Mouse (Mus musculus) adrenal gland, postnatal 36 days (tissue): ENCODE results near the gene Myo18a. TPM values are rescaled to one million over a fixed set of nuclear protein-coding genes. Genes with fewer than 3 reads are reported as not detected.
"Not testable (repeated sequence)": the region's sequence is repeated elsewhere in the genome, so short reads cannot be mapped to it uniquely, and the experiment has no call there.

ENCODE experiments used
- DNase-seq, 2 experiments: peaks; one replicate each; pipeline ENCODE4 v3.0.0; 2021; ENCODE audit warnings: mixed read lengths in 1 of 2
- long read RNA-seq, 2 experiments: library from polyadenylated mRNA; stranded (forward); transcript quantifications; one replicate each; pipeline ENCODE4 v2.0.0; 2021; ENCODE audit warnings: borderline sequencing depth in 2 of 2
- total RNA-seq, 2 experiments: library from RNA; stranded (reverse); gene quantifications; 2 replicates each; pipeline ENCODE4 v1.2.3; 2021

Gene Myo18a
- total RNA-seq: 10 to 100 TPM; 56.7 to 76.3 TPM
- long read RNA-seq, experiment 1, partial matches to known transcripts: 16 of 29 reads
- long read RNA-seq, experiment 1, other reads (novel, unspliced or antisense): 11 of 29 reads
- long read RNA-seq, experiment 2, partial matches to known transcripts: 6 of 11 reads
- long read RNA-seq, experiment 2, other reads (novel, unspliced or antisense): 4 of 11 reads

- DNase-seq: peak; percentile 92 to 95
Measured at GRCm38 (mm10) chr11:77762783-77763672, at the start of gene Myo18a. TSS of gene Myo18a (plus strand) at chr11:77763246.

GRCm38 (mm10) chr11:77713736-77714135 is 49.3 kb upstream of the Myo18a start:
- DNase-seq: no peak

DNA sequence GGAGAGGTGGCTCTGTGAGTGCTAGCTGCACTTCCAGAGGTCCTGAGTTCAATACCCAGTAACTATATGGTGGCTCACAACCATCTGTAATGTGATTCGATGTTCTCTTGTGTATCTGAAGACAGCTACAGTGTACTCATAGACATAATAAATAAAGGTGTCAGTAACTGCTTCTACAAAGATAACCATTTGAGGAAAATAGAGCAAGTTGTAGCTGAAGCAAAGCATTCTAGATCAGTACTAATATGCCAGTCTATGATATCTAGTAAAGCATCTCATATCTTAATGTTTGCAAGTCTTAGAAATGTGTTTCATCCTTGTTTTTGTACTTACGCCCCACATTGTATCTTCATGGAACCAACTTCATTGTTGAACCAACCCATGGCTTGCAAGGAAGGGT is 44.0 kb upstream of the Myo18a start:
- DNase-seq: no peak

DNA sequence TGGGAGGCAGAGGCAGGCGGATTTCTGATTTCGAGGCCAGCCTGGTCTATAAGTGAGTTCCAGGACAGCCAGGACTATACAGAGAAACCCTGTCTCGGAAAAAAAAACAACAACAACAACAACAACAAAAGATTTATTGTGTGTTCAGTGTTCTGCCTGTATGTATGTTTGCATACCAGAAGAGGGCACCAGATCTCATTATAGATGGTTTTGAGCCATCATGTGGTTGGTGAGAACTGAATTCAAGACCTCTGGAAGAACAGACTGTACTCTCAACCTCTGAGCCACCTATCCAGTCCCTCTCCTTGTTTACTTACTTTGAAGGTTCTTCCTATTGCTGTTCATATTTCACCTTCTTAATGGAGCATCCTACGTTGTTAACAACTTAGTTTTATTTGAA is 41.7 kb upstream of the Myo18a start:
- DNase-seq: no peak

DNA sequence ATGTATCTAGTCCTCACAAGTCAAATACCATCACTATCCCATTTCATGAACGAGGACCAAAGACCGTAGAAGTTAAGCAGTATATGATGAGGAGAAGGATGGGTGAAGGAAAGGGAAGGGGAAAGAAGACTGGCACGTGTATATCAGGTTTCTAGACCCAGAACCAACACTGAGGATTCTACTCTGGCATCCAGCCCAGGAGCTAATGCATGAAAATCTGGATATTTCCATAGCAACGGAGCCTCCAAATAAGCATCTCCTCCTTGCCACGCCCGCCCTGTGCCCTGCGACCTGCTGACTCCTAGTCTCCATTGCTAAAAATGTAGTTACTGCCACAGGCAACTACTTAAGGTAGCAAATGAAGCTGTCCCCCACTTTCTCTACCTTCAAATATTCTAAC is 38.3 kb upstream of the Myo18a start:
- DNase-seq: no peak

- no peak for DNase-seq
Measured at GRCm38 (mm10) chr11:77725183-77725582, 37.9 kb upstream of the Myo18a start, which contains the start of gene Cryba1. TSS of gene Cryba1 (minus strand) at chr11:77725283.

- DNase-seq: peak; percentile 70 to 82
Measured at GRCm38 (mm10) chr11:77728587-77728986, 34.5 kb upstream of the Myo18a start.

DNA sequence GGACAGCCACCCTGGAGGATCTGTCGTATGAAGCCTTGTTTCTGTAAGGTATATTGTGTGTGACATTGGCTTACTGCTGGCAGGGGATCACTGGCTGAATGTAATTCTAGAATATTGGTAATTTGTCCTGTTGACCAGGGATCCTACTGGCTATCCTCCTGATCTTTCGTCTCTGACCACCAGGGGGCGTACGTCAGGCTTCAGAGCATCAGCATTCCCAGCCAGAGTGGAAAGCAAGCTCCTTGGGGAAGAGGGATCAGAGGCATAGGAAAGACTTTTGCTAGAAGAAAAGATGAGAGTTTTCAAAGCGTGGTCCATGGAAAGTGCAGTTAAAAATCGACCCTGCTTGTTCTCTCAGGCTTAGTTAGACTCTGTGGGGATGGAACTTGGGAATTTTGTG is 25.8 kb upstream of the Myo18a start:
- DNase-seq: peak; percentile 90 to 92

DNA sequence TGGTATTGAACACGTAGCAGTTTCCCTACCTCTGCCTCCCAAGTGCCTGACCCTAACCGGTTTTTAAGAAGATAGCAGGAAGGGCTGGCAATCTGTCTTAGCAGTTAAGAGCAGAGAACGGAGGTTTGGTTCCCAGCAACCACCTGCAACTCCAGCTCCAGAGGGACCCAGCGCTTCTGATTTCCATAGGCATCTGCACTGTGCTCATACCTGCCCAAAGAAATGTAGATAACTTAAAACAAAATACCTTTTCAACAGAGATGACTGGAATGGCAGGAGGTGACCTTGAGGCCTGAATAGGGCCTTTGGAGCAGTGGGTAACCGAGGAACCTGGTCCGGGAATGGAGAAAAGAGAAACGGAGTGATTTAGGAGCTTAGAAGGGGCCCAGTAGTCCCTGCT is 24.5 kb upstream of the Myo18a start:
- DNase-seq: no peak

DNA sequence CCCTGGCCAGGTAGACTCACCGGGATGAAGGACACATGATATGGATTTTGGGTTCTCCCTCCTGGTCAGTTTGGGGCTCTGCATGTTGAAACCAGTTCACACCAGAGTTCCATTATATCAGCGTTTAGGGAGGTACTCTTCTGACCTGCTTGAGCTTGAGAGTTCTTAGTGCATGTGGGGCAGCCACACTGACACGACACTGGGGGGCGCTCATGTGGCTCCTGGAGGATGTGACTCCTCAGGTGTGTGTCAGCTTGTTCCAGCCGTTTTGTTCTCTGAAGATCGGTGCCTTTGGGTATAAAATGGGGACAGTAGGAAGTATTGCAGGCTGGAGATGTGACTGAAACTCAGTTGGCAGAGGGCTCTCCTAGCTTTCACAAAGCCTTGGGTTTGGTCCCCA is 19.1 kb upstream of the Myo18a start:
- DNase-seq: peak; percentile 66 to 80

DNA sequence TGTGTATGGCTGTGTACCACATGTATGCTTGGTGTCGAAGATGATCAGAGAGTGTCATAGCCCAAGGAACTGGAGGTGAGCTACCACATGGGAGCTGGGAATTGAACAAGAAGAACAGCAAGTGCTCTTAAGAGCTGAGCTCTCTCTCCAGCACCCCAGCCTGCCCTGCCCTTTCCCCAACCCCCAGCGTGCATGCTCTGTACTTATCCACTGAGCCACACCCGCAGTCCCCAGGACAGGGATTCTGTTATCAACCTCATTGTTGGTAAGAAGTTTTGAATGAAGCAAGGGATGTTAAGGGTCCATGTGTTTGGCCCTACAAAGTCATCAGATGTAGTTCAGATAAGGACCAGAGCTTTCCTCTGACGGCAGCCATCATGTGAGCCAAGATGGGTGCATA is 16.4 kb upstream of the Myo18a start:
- DNase-seq: no peak

- DNase-seq: not testable (repeated sequence)
Measured at GRCm38 (mm10) chr11:77747103-77747502, 15.9 kb upstream of the Myo18a start.

DNA sequence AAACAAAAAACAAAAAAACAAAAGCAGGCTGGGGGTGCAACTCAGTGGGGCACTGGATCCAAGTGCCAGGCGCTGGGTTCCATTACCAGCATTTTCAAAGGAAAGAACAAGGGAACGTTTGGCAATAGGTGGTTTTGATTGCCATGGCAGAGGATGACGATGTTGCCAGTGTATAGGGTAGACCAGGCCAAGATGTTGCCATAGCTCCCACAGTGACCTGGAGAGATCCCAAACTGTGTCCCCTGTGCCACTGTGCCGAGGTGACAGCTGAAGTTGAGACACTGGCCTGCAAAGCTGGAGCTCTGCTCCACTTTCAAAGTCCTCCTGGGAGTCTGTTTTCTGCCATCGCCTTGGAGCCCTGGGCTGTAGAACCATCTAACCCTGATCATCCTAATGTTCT is 14.1 kb upstream of the Myo18a start:
- DNase-seq: no peak

DNA sequence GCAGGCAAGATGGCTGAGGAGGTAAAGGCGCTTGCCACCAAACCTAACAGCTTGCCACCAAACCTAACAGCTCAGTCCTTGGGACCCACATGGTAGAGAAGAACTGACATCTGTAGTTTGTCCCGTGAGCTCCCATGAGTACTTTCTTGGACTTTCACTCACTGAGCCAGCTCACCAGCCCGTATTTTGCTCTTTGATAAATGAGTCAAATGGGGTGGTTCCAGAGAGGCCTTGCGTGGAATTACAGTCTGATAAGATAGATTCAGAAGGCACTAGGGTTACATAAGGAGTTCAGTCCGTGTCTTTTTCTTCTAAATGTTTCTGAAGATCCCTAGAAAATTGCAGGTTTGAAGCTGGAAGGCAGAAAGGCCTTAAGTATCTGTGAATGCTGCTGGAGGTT is 10.5 kb upstream of the Myo18a start:
- DNase-seq: peak; percentile 25 to 44

- DNase-seq: no peak
Measured at GRCm38 (mm10) chr11:77753469-77753868, 9.6 kb upstream of the Myo18a start.

GRCm38 (mm10) chr11:77760031-77760430 is 3.0 kb upstream of the Myo18a start:
- DNase-seq: no peak

DNA sequence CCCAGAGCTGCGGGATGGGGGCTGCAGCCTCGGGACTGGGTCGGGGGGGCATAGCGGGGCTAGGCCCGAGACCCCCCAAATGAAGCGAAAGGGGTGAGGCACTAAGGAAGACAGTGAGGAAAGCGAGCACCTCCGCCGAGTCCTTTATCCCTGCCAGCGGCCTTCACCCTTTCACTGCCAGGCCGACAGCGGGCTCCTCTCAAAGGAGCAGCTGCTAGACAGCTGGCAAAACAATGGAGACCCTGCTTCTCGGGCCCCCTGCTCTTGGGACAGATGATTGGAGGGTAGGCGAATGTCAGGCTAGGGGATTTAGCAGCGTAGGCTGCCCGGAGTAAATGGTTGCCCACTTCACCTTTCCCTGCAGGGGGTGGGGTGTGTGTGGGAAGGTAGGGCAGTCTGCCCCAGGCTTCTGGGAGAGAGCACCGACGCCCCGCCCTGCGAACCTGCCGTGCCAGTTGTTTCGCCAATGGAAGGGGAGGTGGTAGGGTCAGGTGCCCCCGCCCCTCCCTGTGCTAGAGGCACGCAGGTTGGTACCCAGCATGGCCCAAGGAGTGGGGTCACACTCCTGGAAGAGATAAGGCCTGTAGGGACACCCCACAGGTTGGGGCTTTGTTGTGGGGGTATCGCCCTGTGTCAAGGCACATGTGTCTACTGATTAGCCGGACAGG is 761 bp downstream of the Myo18a start:
- DNase-seq: peak; percentile 46 to 71

GRCm38 (mm10) chr11:77764694-77765458 is 1.8 kb downstream of the Myo18a start:
- peak; percentile 25 to 59 for DNase-seq

GRCm38 (mm10) chr11:77765459-77765777 is 2.4 kb downstream of the Myo18a start:
- no peak for DNase-seq

DNA sequence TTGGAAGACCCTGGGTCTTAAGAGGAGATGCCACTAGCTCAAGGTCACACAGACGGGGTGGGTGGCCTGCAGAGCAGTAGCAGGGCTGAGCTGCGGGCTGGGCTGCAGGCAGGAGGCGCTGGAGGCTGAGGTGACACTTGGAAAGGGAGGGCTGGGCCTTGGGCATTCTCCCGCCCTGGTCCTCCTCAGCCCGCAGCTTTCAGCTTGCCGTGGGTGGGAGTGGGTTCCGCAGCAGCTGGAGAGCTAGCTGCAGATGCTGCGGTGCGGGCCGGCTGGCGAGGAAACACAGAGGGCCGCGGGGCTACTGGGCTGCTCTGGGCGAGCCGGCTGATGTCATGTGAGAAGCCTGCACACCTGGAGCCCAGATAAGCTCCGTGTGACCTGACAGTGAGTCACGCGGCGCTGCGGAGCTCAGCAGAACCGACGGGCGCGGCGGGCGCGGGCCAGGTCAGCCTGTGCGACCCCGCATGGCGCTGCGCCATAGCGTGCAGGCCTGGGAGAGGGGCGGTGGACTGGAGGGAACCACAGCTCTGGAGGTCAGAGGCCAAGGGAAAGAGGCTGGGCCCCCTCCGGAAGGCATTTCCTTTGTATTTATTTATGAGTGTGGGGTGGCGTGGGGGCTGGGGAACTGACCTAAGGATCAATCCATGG is 3.4 kb downstream of the Myo18a start:
- peak; percentile 70 to 78 for DNase-seq

GRCm38 (mm10) chr11:77769496-77769895 is 6.5 kb downstream of the Myo18a start:
- no peak for DNase-seq

GRCm38 (mm10) chr11:77770346-77770745 is 7.3 kb downstream of the Myo18a start:
- no peak for DNase-seq
